Mouse (Mus musculus) testis, postnatal 10 days (tissue): ENCODE results near the gene Nucks1.
A peak's percentile ranks its signal among the peaks of the same experiment; 100 is the strongest.

ENCODE experiments used
- DNase-seq: peaks from one replicate; pipeline ENCODE4 v3.0.0; 2021; ENCODE audit warnings: low spot score

The Nucks1 gene

DNA sequence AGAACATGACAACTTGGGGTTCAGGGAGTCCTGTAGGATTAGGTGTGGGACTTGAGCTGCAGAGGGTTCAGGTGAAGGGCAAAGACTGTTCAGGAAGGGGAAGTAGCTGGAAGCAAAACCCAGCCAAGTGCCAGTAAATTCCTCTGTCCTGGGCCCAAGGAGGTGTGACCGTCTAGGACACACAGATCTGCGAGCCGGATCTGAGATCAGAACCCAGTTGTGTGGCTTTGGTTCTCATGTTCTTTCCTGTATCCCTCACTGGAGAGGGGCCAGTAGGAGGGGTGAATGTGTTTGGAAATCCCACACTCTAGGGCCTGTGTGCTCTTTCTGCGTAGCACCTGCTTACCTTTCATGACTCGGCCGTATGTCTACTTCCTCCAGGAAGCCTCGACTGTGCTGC is 57.0 kb downstream of the Nucks1 start:
- no peak for DNase-seq

DNA sequence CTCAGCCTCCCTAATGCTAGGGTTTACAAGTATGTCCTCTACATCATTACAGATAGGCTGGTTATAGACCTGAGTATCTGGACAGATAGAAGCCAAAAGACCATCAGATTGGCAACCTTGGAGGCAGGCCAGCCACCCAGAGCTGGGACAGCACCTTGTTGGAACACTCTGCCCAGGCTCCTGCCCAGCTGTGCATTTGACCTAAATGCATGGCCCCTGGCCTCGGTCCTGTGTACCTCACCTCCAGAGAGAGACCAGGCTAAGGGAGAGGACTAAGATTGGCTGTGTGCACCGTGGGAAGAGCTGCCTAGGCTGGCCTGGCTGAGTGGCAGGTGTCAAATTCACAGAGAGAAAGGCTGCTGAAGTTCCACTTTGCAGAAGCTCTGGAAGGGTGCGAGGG is 58.2 kb downstream of the Nucks1 start:
- no peak for DNase-seq

DNA sequence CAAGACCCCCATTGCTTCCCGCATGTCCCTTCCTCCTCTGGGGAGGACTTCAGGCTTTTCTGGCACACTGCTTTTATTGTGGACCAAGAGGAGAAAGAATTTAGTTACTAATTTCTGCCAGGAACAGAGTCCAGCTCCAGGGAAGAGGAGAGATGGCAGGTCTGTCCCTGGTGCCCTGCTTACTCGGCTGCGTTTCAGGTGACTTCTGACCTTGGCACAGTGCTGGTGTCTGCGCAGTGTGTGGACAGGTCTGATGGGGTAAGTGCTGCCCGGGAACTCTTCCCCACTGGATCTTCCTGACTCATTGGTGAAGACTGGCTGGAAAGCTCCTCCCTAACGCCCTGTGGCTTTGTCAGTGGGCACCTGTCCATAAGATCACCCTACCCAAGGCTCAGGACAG is 58.6 kb downstream of the Nucks1 start:
- DNase-seq, result no peak

DNA sequence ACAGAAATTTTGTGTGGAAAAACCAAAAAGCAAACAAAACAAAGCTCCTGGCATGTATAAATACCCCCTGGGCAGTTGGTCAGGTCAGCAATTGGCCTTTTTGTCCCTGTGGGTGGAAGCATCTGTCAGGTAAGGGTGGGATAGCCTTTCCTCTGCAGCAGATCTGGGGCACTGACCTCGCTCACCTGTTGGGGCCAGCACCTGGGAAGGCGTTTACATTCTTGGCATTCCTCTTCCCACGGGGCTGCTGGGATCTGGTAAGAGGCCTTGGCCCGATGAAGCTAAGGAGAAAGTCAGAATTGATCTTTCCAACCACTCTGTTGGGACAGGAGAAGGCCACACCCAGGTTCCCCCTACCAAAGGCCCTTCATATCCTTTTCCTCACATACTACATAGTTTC is 59.5 kb downstream of the Nucks1 start:
- no peak for DNase-seq

GRCm38 (mm10) chr1:131970322-131970660 is 60.0 kb downstream of the Nucks1 start:
- no peak for DNase-seq

DNA sequence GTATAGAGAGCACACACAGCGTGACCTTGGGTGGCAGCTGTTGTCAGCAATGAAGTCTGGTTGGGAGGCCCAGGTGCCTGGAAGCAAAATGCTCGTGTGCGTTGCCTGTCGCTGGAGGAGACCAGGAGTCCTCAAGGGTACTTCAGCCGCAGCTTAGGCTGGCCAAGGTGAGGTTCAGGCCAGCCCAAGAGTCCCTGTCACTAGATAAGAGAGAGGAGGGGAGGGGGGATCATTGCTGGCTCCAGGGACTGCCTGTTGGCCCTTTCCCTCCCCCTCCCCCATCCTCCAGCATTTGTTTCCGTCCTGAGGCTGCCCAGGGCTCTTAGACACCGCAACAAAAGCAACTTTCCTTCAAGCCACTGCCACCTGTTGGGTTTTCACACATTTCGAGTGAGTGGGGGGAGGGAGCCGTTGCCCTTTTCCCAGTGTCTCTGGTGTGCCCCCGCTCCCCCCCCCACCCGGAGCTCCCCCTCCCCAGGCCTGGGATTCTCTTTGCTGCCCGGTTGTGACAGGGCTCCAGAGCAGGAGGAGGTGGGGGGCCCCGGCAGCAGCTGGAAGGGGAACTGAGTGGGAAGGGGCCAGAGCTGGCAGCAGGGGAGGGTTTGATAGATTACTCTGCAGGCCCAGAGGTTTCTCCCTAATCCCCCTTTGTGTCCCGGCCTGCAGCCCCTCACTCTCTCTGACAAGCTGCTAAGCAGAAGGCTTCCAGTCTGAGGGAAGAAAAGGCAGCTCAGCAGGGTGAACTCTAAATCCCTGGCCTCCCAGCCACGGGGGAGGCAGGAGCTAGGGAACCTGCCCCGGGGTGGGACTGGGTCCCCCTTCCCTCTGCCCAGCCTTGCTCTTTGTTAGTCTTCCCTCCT is 60.6 kb downstream of the Nucks1 start:
- DNase-seq, result no peak

GRCm38 (mm10) chr1:131971771-131972497 is 61.6 kb downstream of the Nucks1 start:
- DNase-seq, result no peak

- no peak for DNase-seq
Measured at GRCm38 (mm10) chr1:131972498-131973334, 62.4 kb downstream of the Nucks1 start.

- DNase-seq, result no peak
Measured at GRCm38 (mm10) chr1:131973991-131974390, 63.7 kb downstream of the Nucks1 start.

- DNase-seq, result no peak
Measured at GRCm38 (mm10) chr1:131976886-131977285, 66.6 kb downstream of the Nucks1 start.

DNA sequence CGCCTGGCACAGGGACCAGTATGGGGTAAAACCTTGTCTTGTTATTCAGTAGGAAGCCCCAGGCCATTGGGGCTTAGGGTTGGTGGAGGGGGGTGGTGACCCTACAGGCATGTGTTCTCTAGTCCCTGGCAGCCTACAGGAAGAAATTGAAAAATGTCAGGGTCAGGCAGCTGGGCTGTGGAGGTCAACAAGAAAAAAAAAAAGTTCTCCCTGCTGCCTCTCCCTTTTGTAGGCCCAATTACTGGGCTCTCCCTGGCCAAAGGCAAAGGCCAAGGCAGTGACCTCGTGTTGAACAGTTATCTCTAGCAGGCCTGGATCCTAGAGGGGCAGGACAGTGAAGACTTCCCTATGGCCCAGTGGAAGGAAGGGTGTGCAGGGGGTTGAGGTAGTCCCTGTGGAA is 70.1 kb downstream of the Nucks1 start:
- no peak for DNase-seq

- DNase-seq, result peak; percentile 84
Measured at GRCm38 (mm10) chr1:131981378-131982013, 71.2 kb downstream of the Nucks1 start.

DNA sequence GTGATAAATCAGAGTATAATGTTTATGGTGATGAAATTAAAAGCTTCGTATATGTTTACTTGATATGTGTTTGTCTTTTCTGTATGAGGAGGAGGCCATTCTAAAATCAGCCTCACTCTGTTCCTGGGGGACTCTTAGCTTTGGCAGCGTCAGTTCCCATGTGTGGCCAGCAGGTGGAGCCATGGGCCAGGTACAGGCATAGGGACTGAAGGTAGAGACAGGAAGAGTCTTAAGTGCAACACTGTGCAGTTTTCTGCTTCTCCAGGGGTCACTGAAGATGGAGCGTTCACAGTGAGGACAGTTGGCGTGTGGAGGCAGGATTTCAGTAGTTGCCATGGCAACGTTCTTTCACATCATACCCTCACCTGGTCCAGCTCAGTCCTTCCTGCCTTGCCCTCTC is 72.6 kb downstream of the Nucks1 start:
- DNase-seq, result peak; percentile 88

DNA sequence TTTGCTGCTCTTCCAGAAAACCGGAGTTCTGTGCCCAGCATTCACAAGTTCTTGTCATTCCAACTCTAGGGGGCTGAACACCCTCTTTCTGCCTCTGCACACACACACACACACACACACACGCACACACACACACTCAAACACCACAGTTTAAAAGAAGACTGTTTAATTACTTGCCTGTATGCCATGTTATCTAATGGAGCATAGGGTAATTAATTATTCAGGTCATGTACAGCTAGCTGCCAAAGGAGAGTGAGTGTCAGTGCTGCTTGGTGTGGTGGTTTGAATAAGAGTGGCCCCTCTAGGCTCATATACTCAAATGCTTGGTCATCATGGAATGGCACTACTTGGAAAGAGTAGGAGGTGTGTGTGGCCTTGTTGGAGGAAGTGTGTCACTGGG is 73.5 kb downstream of the Nucks1 start:
- DNase-seq, result no peak
